Mouse (Mus musculus): ENCODE measurements around the gene Htra1.

Gene Htra1

DNA sequence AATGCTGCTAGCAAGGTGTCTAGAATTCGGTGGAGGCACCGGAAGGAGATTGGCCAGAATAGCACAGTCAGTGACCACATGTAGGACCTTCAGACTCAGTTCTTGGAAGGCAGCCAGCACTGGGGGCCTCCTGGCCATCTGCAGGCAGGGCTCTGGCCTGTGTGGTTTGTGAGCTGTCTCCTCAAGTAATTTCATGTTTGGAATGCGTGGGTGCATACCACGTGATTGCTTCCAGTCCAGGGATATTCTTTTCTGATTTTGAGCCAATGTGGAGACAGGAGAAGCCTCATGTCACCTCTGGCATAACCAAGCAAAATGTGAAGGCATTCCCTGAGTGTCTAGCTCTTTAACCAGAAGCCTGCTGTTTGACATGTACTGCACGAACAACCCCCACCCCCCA is 28.8 kb downstream of the Htra1 start:
- Histone ChIP-seq H3K4me3 (replicated peaks; ENCODE audit: low read length) (no peak overlapping the region), H3K9me3 (ENCODE audit: low read length) (no peaks in the 10 kb centered on the region), H3K4me1 (replicated peaks; ENCODE audit: low read depth, low read length) (peaks cover 31% of the 10 kb centered on the region), H3K36me3 (ENCODE audit: insufficient read depth, low read length) (peaks cover 2% of the 10 kb centered on the region; the same call in 1 of the 2 replicates), H3K27me3 (ENCODE audit: insufficient read depth, low read length) (no peaks in the 10 kb centered on the region)
- TF ChIP-seq CTCF (conservative IDR thresholded peaks at IDR 0.05; ENCODE audit: low read length) (no peak), POU5F1 (IDR thresholded peaks at IDR 0.05; ENCODE audit: borderline replicate concordance, low read length) (no peak), NANOG (IDR thresholded peaks at IDR 0.05; ENCODE audit: borderline replicate concordance, low read length) (no peak)

DNA sequence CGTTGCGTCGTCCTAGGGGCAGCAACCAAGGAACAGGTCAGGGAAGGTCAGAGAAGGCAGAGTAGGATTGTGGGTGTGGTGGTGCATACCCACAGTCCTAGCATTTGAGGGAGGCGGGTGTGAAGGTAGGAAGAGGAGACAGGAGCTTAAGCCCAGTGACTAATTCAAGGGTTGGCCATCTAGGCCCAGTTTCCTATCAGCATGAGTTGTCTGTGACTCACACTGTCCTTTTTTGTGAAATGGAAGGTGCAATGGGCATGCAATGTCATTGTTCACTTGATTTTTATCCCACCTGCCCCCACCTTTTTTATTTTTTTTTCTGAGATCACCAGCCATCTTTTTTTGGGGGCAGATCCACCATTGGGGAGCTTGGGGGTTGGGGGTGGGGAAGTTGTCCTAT is 29.5 kb downstream of the Htra1 start:
- no peak for TF ChIP-seq POU5F1 (IDR thresholded peaks at IDR 0.05; ENCODE audit: borderline replicate concordance, low read length)
- TF ChIP-seq NANOG (IDR thresholded peaks at IDR 0.05; ENCODE audit: borderline replicate concordance, low read length) = no peak
- H3K27me3 ChIP-seq (ENCODE audit: insufficient read depth, low read length) = no peaks in the 10 kb centered on the region
- peaks cover 2% of the 10 kb centered on the region; the same call in 1 of the 2 replicates for H3K36me3 ChIP-seq (ENCODE audit: insufficient read depth, low read length)
- peaks cover 25% of the 10 kb centered on the region for H3K4me1 ChIP-seq (replicated peaks; ENCODE audit: low read depth, low read length)
- H3K9me3 ChIP-seq (ENCODE audit: low read length) = no peaks in the 10 kb centered on the region
- H3K4me3 ChIP-seq (replicated peaks; ENCODE audit: low read length) = no peak overlapping the region

DNA sequence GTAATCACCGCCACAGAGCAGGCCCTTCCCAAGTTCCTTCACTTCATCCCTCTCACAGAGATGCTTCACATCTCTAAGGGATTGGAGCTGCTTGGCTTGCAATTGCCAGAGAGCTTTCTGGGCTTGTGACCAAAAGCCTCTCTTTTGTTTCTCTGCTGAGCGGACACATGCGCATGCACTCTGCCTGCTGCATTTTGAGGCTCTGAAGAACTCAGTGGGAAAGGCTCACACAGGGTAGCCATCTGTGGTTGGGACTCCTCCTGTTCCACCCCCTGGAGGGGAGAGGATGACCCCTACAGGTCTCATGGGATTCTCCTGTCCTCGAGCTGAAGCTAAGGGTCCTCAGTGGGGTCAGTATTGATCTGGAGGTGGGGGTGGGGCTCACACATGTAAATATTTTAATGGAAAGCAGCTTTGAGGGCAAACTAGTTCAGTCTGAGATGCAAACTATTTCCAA is 30.0 kb downstream of the Htra1 start:
- Histone ChIP-seq H3K4me1 (replicated peaks; ENCODE audit: low read depth, low read length) (peaks cover 25% of the 10 kb centered on the region), H3K9me3 (ENCODE audit: low read length) (no peaks in the 10 kb centered on the region), H3K27me3 (ENCODE audit: insufficient read depth, low read length) (no peaks in the 10 kb centered on the region), H3K4me3 (replicated peaks; ENCODE audit: low read length) (no peak overlapping the region), H3K36me3 (ENCODE audit: insufficient read depth, low read length) (peaks cover 2% of the 10 kb centered on the region; the same call in 1 of the 2 replicates)
- no peak for TF ChIP-seq POU5F1 (IDR thresholded peaks at IDR 0.05; ENCODE audit: borderline replicate concordance, low read length)
- no peak for TF ChIP-seq CTCF (conservative IDR thresholded peaks at IDR 0.05; ENCODE audit: low read length)
- no peak for TF ChIP-seq NANOG (IDR thresholded peaks at IDR 0.05; ENCODE audit: borderline replicate concordance, low read length)

DNA sequence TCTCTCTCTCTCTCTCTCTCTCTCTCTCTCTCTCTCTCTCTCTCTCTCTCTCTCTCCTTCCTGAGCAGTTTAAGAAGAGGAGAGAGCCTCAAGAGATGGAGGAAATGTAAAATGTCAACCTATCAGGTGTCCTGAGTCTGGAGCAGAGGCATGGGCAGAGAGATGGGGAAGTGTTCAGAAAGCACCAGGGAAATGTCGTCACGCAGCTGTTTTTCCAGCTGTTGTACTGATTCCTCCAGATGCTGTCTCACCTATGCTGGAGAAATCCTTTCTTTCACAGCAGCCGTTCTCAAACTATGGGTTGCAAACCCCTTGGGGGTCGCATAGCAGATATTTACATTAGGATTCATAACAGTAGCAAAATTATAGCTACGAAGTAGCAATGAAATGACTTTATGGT is 30.5 kb downstream of the Htra1 start:
- TF ChIP-seq CTCF (conservative IDR thresholded peaks at IDR 0.05; ENCODE audit: low read length) (no peak), POU5F1 (IDR thresholded peaks at IDR 0.05; ENCODE audit: borderline replicate concordance, low read length) (no peak), NANOG (IDR thresholded peaks at IDR 0.05; ENCODE audit: borderline replicate concordance, low read length) (no peak)
- Histone ChIP-seq H3K36me3 (ENCODE audit: insufficient read depth, low read length) (peaks cover 2% of the 10 kb centered on the region; the same call in 1 of the 2 replicates), H3K27me3 (ENCODE audit: insufficient read depth, low read length) (no peaks in the 10 kb centered on the region), H3K4me1 (replicated peaks; ENCODE audit: low read depth, low read length) (peaks cover 25% of the 10 kb centered on the region), H3K9me3 (ENCODE audit: low read length) (no peaks in the 10 kb centered on the region), H3K4me3 (replicated peaks; ENCODE audit: low read length) (no peak overlapping the region)

DNA sequence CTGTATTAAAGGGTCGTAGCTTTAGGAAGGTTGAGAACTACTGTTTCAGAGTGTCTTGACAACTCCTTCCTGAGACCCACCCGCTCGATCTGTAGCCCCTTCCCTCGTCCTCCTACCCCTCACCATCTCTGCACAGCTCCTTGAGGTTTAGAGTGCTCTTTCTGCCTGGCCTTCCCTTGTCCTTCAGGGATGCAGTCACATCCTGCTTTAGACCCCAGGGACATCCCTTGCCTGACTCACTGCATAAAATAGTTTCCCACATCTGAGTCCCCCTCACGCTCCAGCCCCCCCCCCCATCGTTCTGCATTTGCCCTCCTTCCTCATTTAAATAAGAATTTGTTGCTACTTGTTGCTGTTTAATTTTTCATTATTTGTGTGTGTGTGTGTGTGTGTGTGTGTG is 31.0 kb downstream of the Htra1 start:
- no peaks in the 10 kb centered on the region for H3K9me3 ChIP-seq (ENCODE audit: low read length)
- H3K4me3 ChIP-seq (replicated peaks; ENCODE audit: low read length) = no peak overlapping the region
- H3K4me1 ChIP-seq (replicated peaks; ENCODE audit: low read depth, low read length) = peaks cover 25% of the 10 kb centered on the region
- TF ChIP-seq POU5F1 (IDR thresholded peaks at IDR 0.05; ENCODE audit: borderline replicate concordance, low read length) (no peak), CTCF (conservative IDR thresholded peaks at IDR 0.05; ENCODE audit: low read length) (no peak), NANOG (IDR thresholded peaks at IDR 0.05; ENCODE audit: borderline replicate concordance, low read length) (no peak)
- H3K36me3 ChIP-seq (ENCODE audit: insufficient read depth, low read length) = peaks cover 2% of the 10 kb centered on the region; the same call in 1 of the 2 replicates
- H3K27me3 ChIP-seq (ENCODE audit: insufficient read depth, low read length) = no peaks in the 10 kb centered on the region

DNA sequence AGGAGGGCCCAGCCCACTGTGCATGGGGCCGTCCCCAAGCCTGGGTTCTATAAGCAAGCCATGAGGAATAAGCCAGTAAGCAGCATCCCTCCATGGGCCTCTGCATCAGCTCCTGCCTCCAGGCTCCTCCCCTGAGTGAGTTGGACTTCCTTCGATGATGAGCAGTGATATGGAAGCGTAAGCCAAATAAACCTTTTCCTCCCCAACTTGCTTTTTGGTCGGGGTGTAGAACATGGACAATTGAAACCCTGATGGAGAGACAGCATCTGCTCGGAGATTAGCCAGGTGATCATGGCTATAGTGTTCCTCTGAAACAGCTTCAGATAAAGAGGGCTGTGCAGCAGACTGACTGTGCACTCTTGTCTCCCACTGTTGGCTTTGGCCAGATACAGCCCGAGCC is 32.0 kb downstream of the Htra1 start:
- no peak for TF ChIP-seq CTCF (conservative IDR thresholded peaks at IDR 0.05; ENCODE audit: low read length)
- no peak for TF ChIP-seq NANOG (IDR thresholded peaks at IDR 0.05; ENCODE audit: borderline replicate concordance, low read length)
- TF ChIP-seq POU5F1 (IDR thresholded peaks at IDR 0.05; ENCODE audit: borderline replicate concordance, low read length) = no peak
- Histone ChIP-seq H3K27me3 (ENCODE audit: insufficient read depth, low read length) (no peaks in the 10 kb centered on the region), H3K9me3 (ENCODE audit: low read length) (no peaks in the 10 kb centered on the region), H3K4me3 (replicated peaks; ENCODE audit: low read length) (no peak overlapping the region), H3K4me1 (replicated peaks; ENCODE audit: low read depth, low read length) (peaks cover 25% of the 10 kb centered on the region), H3K36me3 (ENCODE audit: insufficient read depth, low read length) (no peaks in the 10 kb centered on the region)

DNA sequence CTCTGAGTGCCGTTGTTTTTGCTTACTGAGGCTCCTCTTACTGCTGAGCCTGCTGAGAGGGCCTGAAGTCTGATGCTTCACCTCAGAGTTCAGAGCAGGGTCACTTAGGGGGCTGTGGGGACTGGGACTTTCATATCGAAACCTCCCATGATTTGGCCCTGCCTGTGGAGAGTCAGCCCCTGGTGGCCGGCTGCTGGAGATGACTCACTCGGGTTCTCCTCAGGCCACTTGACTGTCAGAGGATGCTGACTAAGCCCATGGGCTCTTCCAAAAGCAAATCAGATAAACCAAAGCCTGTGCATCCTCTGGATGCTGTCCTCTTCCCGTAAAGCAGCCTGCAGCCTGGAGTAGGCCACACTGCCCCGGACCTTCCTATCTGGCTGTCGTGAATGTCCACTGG is 32.6 kb downstream of the Htra1 start:
- H3K36me3 ChIP-seq (ENCODE audit: insufficient read depth, low read length) = no peaks in the 10 kb centered on the region
- peaks cover 25% of the 10 kb centered on the region for H3K4me1 ChIP-seq (replicated peaks; ENCODE audit: low read depth, low read length)
- no peak overlapping the region for H3K4me3 ChIP-seq (replicated peaks; ENCODE audit: low read length)
- TF ChIP-seq CTCF (conservative IDR thresholded peaks at IDR 0.05; ENCODE audit: low read length) (no peak), POU5F1 (IDR thresholded peaks at IDR 0.05; ENCODE audit: borderline replicate concordance, low read length) (no peak), NANOG (IDR thresholded peaks at IDR 0.05; ENCODE audit: borderline replicate concordance, low read length) (no peak)
- no peaks in the 10 kb centered on the region for H3K9me3 ChIP-seq (ENCODE audit: low read length)
- H3K27me3 ChIP-seq (ENCODE audit: insufficient read depth, low read length) = no peaks in the 10 kb centered on the region

DNA sequence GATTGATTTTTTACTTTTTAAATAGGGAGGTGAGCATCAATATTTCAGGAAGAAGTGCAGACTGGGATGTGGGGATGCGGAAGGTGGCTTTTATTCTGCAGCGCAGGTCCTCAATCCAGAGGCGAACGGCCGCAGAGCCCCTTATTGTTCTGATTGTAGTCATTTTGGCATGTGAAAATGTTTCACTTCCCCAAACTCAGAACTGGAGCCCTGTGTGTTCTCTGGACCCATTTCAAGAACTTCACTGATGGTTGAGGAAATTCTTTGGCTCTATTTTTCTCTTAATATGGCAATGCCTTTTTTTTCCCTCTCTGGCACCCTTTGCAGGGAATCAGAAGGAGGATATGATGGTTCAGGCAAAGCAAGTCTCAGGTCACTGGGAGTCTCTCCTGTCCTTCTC is 33.2 kb downstream of the Htra1 start:
- no peak for TF ChIP-seq CTCF (conservative IDR thresholded peaks at IDR 0.05; ENCODE audit: low read length)
- TF ChIP-seq NANOG (IDR thresholded peaks at IDR 0.05; ENCODE audit: borderline replicate concordance, low read length) = no peak
- no peak for TF ChIP-seq POU5F1 (IDR thresholded peaks at IDR 0.05; ENCODE audit: borderline replicate concordance, low read length)
- no peak overlapping the region for H3K4me3 ChIP-seq (replicated peaks; ENCODE audit: low read length)
- H3K36me3 ChIP-seq (ENCODE audit: insufficient read depth, low read length) = no peaks in the 10 kb centered on the region
- no peaks in the 10 kb centered on the region for H3K9me3 ChIP-seq (ENCODE audit: low read length)
- no peaks in the 10 kb centered on the region for H3K27me3 ChIP-seq (ENCODE audit: insufficient read depth, low read length)
- peaks cover 25% of the 10 kb centered on the region for H3K4me1 ChIP-seq (replicated peaks; ENCODE audit: low read depth, low read length)

DNA sequence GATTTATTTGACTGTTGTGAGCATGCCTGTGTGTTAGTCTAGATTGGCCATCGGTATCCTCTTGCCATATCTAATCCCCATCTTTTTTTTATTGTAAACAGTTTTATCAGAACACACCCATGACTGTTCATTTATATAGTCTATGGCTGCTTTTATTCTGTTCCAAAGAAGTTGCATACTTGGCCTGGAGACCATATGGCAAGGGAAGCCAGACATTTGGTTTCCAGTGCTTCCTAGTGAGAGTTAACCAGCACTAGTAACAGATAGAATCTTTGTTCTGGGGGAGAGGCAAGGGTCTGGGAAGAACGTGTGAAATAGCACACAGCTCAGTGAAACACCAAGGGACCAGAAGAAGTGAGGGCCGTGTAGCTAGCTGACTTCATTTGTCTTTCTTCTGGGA is 33.6 kb downstream of the Htra1 start:
- Histone ChIP-seq H3K27me3 (ENCODE audit: insufficient read depth, low read length) (no peaks in the 10 kb centered on the region), H3K4me1 (replicated peaks; ENCODE audit: low read depth, low read length) (peaks cover 24% of the 10 kb centered on the region), H3K4me3 (replicated peaks; ENCODE audit: low read length) (no peak overlapping the region), H3K36me3 (ENCODE audit: insufficient read depth, low read length) (no peaks in the 10 kb centered on the region), H3K9me3 (ENCODE audit: low read length) (no peaks in the 10 kb centered on the region)
- TF ChIP-seq CTCF (conservative IDR thresholded peaks at IDR 0.05; ENCODE audit: low read length) (no peak), POU5F1 (IDR thresholded peaks at IDR 0.05; ENCODE audit: borderline replicate concordance, low read length) (no peak)
